Mouse (Mus musculus): ENCODE measurements around the gene Prkacb. TPM values are rescaled to one million over a fixed set of nuclear protein-coding genes. Genes with fewer than 3 reads are reported as not detected.

Gene Prkacb
- total and polyA plus RNA-seq, 2 experiments from 2014 or later: 180 to 235 TPM

GRCm38 (mm10) chr3:146680625-146681024, 132.2 kb downstream of the Prkacb start:
- Histone ChIP-seq H3K9ac (replicated peaks; ENCODE audit: low read length) (no peak overlapping the region), H3K4me2 (ENCODE audit: low read depth, low read length) (no peak overlapping the region), H3K4me1 (ENCODE audit: insufficient read depth, low read length) (no peaks in the 10 kb centered on the region; the same call in 1 of the 2 replicates), H3K36me3 (ENCODE audit: insufficient read depth, low read length) (no peaks in the 10 kb centered on the region), H3K9me3 (ENCODE audit: low read length) (no peaks in the 10 kb centered on the region), H3K27me3 (ENCODE audit: insufficient read depth, low read length) (no peaks in the 10 kb centered on the region), H3K27ac (no peak overlapping the region), H3K4me3 (ENCODE audit: low read length) (no peak overlapping the region)
- DNase-seq (ENCODE audit: low spot score): no peak
- no peak for TF ChIP-seq CTCF (IDR thresholded peaks at IDR 0.05; ENCODE audit: low read depth)
- WGBS: 91% methylated on average over 13 of the region's 13 CpGs
- no peak for ATAC-seq

GRCm38 (mm10) chr3:146679646-146680045, 133.1 kb downstream of the Prkacb start:
- WGBS: 94% methylated on average over 16 of the region's 16 CpGs
- no peak overlapping the region for H3K27ac ChIP-seq

More at GRCm38 (mm10) chr3:146679646-146680045, 133.1 kb downstream of the Prkacb start:
- no peak overlapping the region for H3K4me2 ChIP-seq (ENCODE audit: low read depth, low read length)
- H3K4me1 ChIP-seq (ENCODE audit: insufficient read depth, low read length): no peaks in the 10 kb centered on the region
- H3K27me3 ChIP-seq (ENCODE audit: insufficient read depth, low read length): no peaks in the 10 kb centered on the region
- no peak for TF ChIP-seq CTCF (IDR thresholded peaks at IDR 0.05; ENCODE audit: low read depth)
- ATAC-seq (no peak), DNase-seq (ENCODE audit: low spot score) (no peak)
- no peak overlapping the region for H3K4me3 ChIP-seq (ENCODE audit: low read length)
- H3K36me3 ChIP-seq (ENCODE audit: insufficient read depth, low read length): no peaks in the 10 kb centered on the region
- no peaks in the 10 kb centered on the region for H3K9me3 ChIP-seq (ENCODE audit: low read length)
- H3K9ac ChIP-seq (replicated peaks; ENCODE audit: low read length): no peak overlapping the region

Other genes starting within 250 kb of the Prkacb start
- 0.16 TPM in 1 of 2 replicates, not detected in the other for gene Uox, start 242.6 kb downstream of the Prkacb start, total RNA-seq (2014; rRNA removed)
- gene Uox, start 242.6 kb downstream of the Prkacb start, polyA plus RNA-seq (2015; fragmentation: Nextera tagmentation; extraction: Ambion mirVana): 0.14 and 0.20 TPM in 2 replicates
- not detected in 2 replicates for gene Dnase2b, start 197.4 kb downstream of the Prkacb start, total RNA-seq (2014; rRNA removed)
- not detected in 2 replicates for gene Dnase2b, start 197.4 kb downstream of the Prkacb start, polyA plus RNA-seq (2015; fragmentation: Nextera tagmentation; extraction: Ambion mirVana)
- gene 4930503B20Rik, start 161.7 kb downstream of the Prkacb start, total RNA-seq (2014; rRNA removed): not detected in 2 replicates
- gene 4930503B20Rik, start 161.7 kb downstream of the Prkacb start, polyA plus RNA-seq (2015; fragmentation: Nextera tagmentation; extraction: Ambion mirVana): not detected in 2 replicates
- 0.36 and 0.89 TPM in 2 replicates for gene Samd13, start 127.4 kb downstream of the Prkacb start, total RNA-seq (2014; rRNA removed)
- 0.45 and 0.46 TPM in 2 replicates for gene Samd13, start 127.4 kb downstream of the Prkacb start, polyA plus RNA-seq (2015; fragmentation: Nextera tagmentation; extraction: Ambion mirVana)
- 20.4 and 23.9 TPM in 2 replicates for gene Ttll7, start 39.4 kb upstream of the Prkacb start, total RNA-seq (2014; rRNA removed)
- gene Ttll7, start 39.4 kb upstream of the Prkacb start, polyA plus RNA-seq (2015; fragmentation: Nextera tagmentation; extraction: Ambion mirVana): 7.9 and 8.6 TPM in 2 replicates

Data from hindbrain, postnatal 0 days (tissue).